Comparison of ENCODE assay signal across 26 mouse cellular contexts in the genomic region with DNA sequence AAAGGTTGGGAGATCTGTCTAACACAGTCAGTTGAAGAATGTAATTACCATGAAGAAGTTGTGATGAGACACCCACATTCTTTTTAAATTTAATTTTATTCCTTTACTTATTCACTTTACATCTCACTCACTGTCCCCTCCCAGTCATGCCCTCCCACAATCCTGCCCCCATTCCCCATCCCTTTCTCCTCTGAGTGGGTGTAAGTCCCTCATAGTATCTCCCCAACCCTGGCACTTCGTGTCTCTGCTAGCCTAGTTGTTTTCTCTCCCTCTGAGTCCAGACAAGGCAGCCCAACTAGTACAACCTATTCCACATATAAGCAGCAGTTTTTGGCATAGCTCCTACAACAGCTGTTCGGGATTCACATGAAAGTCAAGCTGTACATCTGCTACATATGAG.
"Had no signal": no experiment of that assay in that cellular context is flagged by ENCODE, and none has a peak within 500 bp of the region (broad histone marks: within the 10 kb centered on the region; RNA-seq: fewer than 3 reads in every experiment).

No protein-coding gene starts in this region.

- H3K27me3 ChIP-seq: heart, embryonic 12.5 days; hindbrain, embryonic 12.5 days; hindbrain, embryonic 15.5 days; intestine, embryonic 15.5 days; limb, embryonic 12.5 days; liver, embryonic 13.5 days had no signal

- H3K9me3 ChIP-seq: heart, embryonic 10.5 days; heart, embryonic 12.5 days; hindbrain, embryonic 10.5 days; hindbrain, embryonic 12.5 days; hindbrain, embryonic 15.5 days; intestine, embryonic 15.5 days; limb, embryonic 10.5 days; limb, embryonic 12.5 days; liver, embryonic 13.5 days had no signal

- H3K4me2 ChIP-seq: heart, embryonic 12.5 days; hindbrain, embryonic 12.5 days; hindbrain, embryonic 15.5 days; intestine, embryonic 15.5 days; limb, embryonic 12.5 days; liver, embryonic 11.5 days; liver, embryonic 13.5 days had no signal

- H3K27ac ChIP-seq: gastrocnemius, adult 2 months; heart, embryonic 10.5 days; hindbrain, embryonic 10.5 days; hindbrain, embryonic 12.5 days; hindbrain, embryonic 15.5 days; intestine, embryonic 15.5 days; layer of hippocampus, adult 2 months; left cerebral cortex, adult 2 months; limb, embryonic 10.5 days; limb, embryonic 12.5 days; liver, embryonic 13.5 days had no signal

- H3K36me3 ChIP-seq: heart, embryonic 10.5 days; heart, embryonic 12.5 days; hindbrain, embryonic 10.5 days; hindbrain, embryonic 12.5 days; hindbrain, embryonic 15.5 days; intestine, embryonic 15.5 days; limb, embryonic 10.5 days; limb, embryonic 12.5 days; liver, embryonic 13.5 days had no signal

- DNase-seq: gastrocnemius, adult 2 months; gastrocnemius, postnatal 10 days; gastrocnemius, postnatal 25 days; heart, adult 18-20 months; heart, postnatal 10 days; heart, postnatal 4 days; kidney, adult 18-20 months; kidney, adult 8-10 months; kidney, postnatal 10 days; kidney, postnatal 25 days; kidney, postnatal 4 days; liver; liver, embryonic 13.5 days had no signal

- H3K4me1 ChIP-seq: heart, embryonic 10.5 days; hindbrain, embryonic 10.5 days; hindbrain, embryonic 12.5 days; intestine, embryonic 15.5 days; limb, embryonic 12.5 days; liver, embryonic 13.5 days had no signal

- H3K4me3 ChIP-seq: gastrocnemius, adult 2 months; heart, embryonic 10.5 days; heart, embryonic 12.5 days; hindbrain, embryonic 10.5 days; hindbrain, embryonic 12.5 days; hindbrain, embryonic 15.5 days; intestine, embryonic 15.5 days; layer of hippocampus, adult 2 months; left cerebral cortex, adult 2 months; limb, embryonic 10.5 days; limb, embryonic 12.5 days; liver, embryonic 13.5 days had no signal

- ATAC-seq: inflammation-experienced regulatory T-cells, adult 6 months; intestine, embryonic 15.5 days; intestine, postnatal 0 days had no signal

- H3K9ac ChIP-seq: heart, embryonic 12.5 days; hindbrain, embryonic 12.5 days; hindbrain, embryonic 15.5 days; intestine, embryonic 15.5 days; limb, embryonic 12.5 days; liver, embryonic 13.5 days had no signal
